Mouse (Mus musculus) kidney, embryonic 14.5 days (tissue): Measurements from ENCODE around the gene Cat. TPM values are rescaled to one million over a fixed set of nuclear protein-coding genes. Genes with fewer than 3 reads are reported as not detected.

Experiments
- ATAC-seq: fragments of 200-750 bp; cut with Nextera tagmentation; 2 replicates; pipeline ENCODE4 v1.8.0; 2017; ENCODE audit warnings: moderate number of reproducible peaks, mild to moderate bottlenecking, moderate TSS enrichment, moderate library complexity; ENCODE audit not compliant: low FRiP score, low TSS enrichment
- H3K27ac ChIP-seq: fragments of 300-500 bp; sonication (generic); 2 replicates; pipeline ENCODE4 v1.5.1; 2014; ENCODE audit warnings: low read depth, mild to moderate bottlenecking, low read length, moderate library complexity, mixed read lengths
- H3K27me3 ChIP-seq: fragments of 300-500 bp; sonication (generic); 2 replicates; pipeline ENCODE4 v1.6.1; 2014; ENCODE audit warnings: mild to moderate bottlenecking, low read length; ENCODE audit not compliant: control insufficient read depth, insufficient read depth
- H3K36me3 ChIP-seq: fragments of 300-500 bp; sonication (generic); 2 replicates; pipeline ENCODE4 v1.6.1; 2014; ENCODE audit warnings: low read length, mixed read lengths; ENCODE audit not compliant: control insufficient read depth, insufficient read depth
- H3K4me1 ChIP-seq: fragments of 300-500 bp; sonication (generic); 2 replicates; pipeline ENCODE4 v1.6.1; 2014; ENCODE audit warnings: low read length, mixed read lengths; ENCODE audit not compliant: control insufficient read depth, insufficient read depth
- H3K4me2 ChIP-seq: fragments of 300-500 bp; sonication (generic); replicated peaks from 2 replicates; pipeline ENCODE4 v1.6.1; 2014; ENCODE audit warnings: low read depth, mild to moderate bottlenecking, low read length
- H3K4me3 ChIP-seq: fragments of 300-500 bp; sonication (generic); 2 replicates; pipeline ENCODE4 v1.5.1; 2014; ENCODE audit warnings: mild to moderate bottlenecking, low read length
- H3K9ac ChIP-seq: fragments of 300-500 bp; sonication (generic); 2 replicates; pipeline ENCODE4 v1.6.1; 2014; ENCODE audit warnings: low read depth, mild to moderate bottlenecking, low read length, moderate library complexity
- H3K9me3 ChIP-seq: fragments of 300-500 bp; sonication (generic); 2 replicates; pipeline ENCODE4 v1.6.1; 2016; ENCODE audit warnings: low read length; ENCODE audit not compliant: control insufficient read depth
- WGBS: fragments of 180-500 bp; shearing (Covaris S2); extraction: QIAGEN DNeasy Blood & Tissue Kit; methylation state at CpG from one replicate; pipeline ENCODE4 v1.1.7; 2014; 5-methylcytosine and 5-hydroxymethylcytosine counted together
- polyA plus RNA-seq: library from polyadenylated mRNA; unstranded; fragments of >200 nt; fragmentation: Nextera tagmentation; extraction: Ambion mirVana; gene quantifications from 2 replicates; pipeline ENCODE4 v1.2.1, GENCODE M21; 2014

Gene Cat
- polyA plus RNA-seq, 1 experiment from 2014 or later: 110 TPM

DNA sequence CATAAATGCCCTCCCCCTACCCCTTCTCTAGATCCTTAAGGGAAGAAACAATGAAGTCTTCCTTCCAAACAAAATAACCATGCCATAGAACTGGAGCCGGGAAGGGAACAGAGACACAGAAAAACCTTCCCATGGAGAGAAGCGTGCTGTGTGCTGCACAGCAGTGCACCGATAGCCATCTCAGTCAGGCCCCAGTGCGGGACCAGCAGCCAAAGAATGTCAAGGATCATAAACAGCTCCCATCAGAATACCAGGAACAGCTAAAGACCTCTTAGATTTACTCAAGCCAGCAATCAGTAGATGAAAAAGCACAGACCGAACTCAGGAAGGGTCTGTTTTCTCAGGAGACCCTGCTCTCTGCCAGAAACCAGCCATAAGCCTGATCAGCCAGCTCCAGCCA, 48.4 kb downstream of the Cat start:
- Histone ChIP-seq H3K4me2 (no peak overlapping the region), H3K4me1 (peaks cover 20% of the 10 kb centered on the region; the same call in 1 of the 2 replicates), H3K27ac (peak overlapping the region; percentile 79), H3K9me3 (no peaks in the 10 kb centered on the region), H3K9ac (no peak overlapping the region), H3K4me3 (no peak overlapping the region), H3K36me3 (no peaks in the 10 kb centered on the region), H3K27me3 (no peaks in the 10 kb centered on the region)
- peak; percentile 66 for ATAC-seq
- WGBS: 16% methylated on average over 5 of the region's 5 CpGs

DNA sequence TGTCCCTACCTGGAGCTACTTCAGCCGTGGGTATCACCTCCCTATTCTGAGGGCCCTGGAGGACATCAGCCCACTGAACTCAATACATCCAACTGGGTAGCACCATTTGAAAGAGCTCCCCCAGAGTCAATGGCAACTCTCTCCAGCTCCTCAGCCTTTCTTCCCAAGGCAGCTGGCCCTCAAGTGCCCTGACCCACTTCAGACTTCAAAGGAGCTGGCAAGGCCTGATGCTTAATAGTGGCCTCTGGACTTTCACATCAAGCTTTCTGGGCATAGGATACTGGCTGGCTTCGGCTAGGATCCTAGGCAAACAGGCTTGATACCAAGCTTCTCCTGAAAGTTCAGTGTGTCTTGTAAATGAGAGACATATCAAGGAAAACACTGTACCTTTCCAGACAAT, 49.9 kb downstream of the Cat start:
- Histone ChIP-seq H3K4me3 (no peak overlapping the region), H3K9me3 (no peaks in the 10 kb centered on the region), H3K4me1 (peaks cover 20% of the 10 kb centered on the region; the same call in 1 of the 2 replicates), H3K9ac (no peak overlapping the region), H3K36me3 (no peaks in the 10 kb centered on the region), H3K4me2 (no peak overlapping the region), H3K27ac (no peak overlapping the region), H3K27me3 (no peaks in the 10 kb centered on the region)
- ATAC-seq: no peak
- WGBS: 71% methylated on average over 2 of the region's 2 CpGs

DNA sequence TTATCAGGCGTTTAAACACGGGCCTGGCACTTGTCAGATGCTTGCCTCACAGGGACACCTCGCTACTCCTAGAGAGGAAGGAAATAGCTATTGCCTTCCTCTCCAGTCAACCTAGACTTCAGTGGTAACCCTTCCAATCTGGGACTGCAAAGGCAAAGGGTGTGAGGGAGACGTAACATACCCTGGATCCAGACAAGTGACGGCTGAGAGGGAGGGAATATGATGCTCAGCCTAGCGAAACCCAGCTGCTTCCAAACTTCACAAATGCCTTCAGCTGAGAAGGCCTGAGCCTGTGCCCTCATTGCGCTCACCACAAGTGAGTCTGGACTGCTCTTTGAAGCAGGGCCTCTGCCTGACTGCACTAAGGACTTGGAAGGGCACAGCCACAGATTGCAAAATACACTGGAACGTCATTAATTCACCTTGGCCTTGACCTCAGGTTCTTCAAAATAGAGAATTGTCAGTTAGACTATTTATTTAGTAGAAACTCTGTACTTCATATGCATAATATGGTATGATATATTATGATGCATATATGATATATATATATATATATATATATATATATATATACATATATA, 52.2 kb downstream of the Cat start:
- Histone ChIP-seq H3K9ac (no peak overlapping the region), H3K36me3 (no peaks in the 10 kb centered on the region), H3K9me3 (no peaks in the 10 kb centered on the region), H3K27ac (no peak overlapping the region), H3K27me3 (no peaks in the 10 kb centered on the region), H3K4me1 (peaks cover 20% of the 10 kb centered on the region; the same call in 1 of the 2 replicates), H3K4me3 (no peak overlapping the region), H3K4me2 (no peak overlapping the region)
- no peak for ATAC-seq
- 44% methylated on average over 8 of the region's 8 CpGs for WGBS

- 26% methylated on average over 1 of the region's 1 CpGs for WGBS
- H3K36me3 ChIP-seq: no peaks in the 10 kb centered on the region
- no peak overlapping the region for H3K4me3 ChIP-seq
- peaks cover 3% of the 10 kb centered on the region; the same call in 1 of the 2 replicates for H3K4me1 ChIP-seq
- no peak overlapping the region for H3K27ac ChIP-seq
- H3K9ac ChIP-seq: no peak overlapping the region
- no peak for ATAC-seq
- no peaks in the 10 kb centered on the region for H3K27me3 ChIP-seq
- no peak overlapping the region for H3K4me2 ChIP-seq
- H3K9me3 ChIP-seq: no peaks in the 10 kb centered on the region
Observed at GRCm38 (mm10) chr2:103430712-103431111, 54.2 kb downstream of the Cat start.

DNA sequence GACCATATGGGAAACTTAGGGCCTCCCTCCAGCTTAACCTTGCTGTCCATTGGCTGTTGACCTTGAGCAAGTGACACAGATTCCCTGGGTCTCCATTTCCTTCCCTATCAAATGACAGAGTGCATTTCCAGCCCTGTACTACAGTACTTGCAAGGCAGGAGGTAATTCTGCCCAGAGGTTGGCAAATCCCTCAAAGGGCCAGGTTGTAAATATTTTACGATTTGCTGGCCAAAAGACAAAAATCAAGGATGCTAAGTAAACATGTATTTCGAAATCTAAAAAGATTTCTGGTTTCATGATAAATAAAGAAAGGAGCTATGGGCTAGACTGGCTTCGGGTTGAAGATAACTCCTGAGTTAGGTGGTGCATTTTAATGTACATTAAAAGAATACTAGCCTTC, 56.6 kb downstream of the Cat start:
- Histone ChIP-seq H3K36me3 (no peaks in the 10 kb centered on the region), H3K27ac (no peak overlapping the region), H3K4me2 (no peak overlapping the region), H3K9me3 (no peaks in the 10 kb centered on the region), H3K4me3 (no peak overlapping the region), H3K9ac (no peak overlapping the region), H3K27me3 (no peaks in the 10 kb centered on the region), H3K4me1 (no peaks in the 10 kb centered on the region)
- WGBS: 71% methylated on average over 3 of the region's 3 CpGs
- ATAC-seq: no peak

GRCm38 (mm10) chr2:103425456-103426063, 59.4 kb downstream of the Cat start:
- H3K9me3 ChIP-seq: no peaks in the 10 kb centered on the region
- no peak overlapping the region for H3K4me3 ChIP-seq
- no peaks in the 10 kb centered on the region for H3K27me3 ChIP-seq
- H3K9ac ChIP-seq: no peak overlapping the region
- no peaks in the 10 kb centered on the region for H3K4me1 ChIP-seq
- H3K27ac ChIP-seq: no peak overlapping the region
- no peak overlapping the region for H3K4me2 ChIP-seq
- no peak for ATAC-seq
- WGBS: 64% methylated on average over 11 of the region's 11 CpGs
- H3K36me3 ChIP-seq: no peaks in the 10 kb centered on the region

GRCm38 (mm10) chr2:103424349-103425026, 60.5 kb downstream of the Cat start:
- H3K9ac ChIP-seq: no peak overlapping the region
- 0 out of 2 replicates have a peak overlapping the region, but pooled peaks have one; percentile 6 for H3K4me2 ChIP-seq
- no peak overlapping the region for H3K4me3 ChIP-seq
- H3K9me3 ChIP-seq: no peaks in the 10 kb centered on the region
- H3K27ac ChIP-seq: no peak overlapping the region
- peak; percentile 68; the same call in 1 of the 2 replicates for ATAC-seq
- H3K27me3 ChIP-seq: no peaks in the 10 kb centered on the region
- WGBS: 34% methylated on average over 12 of the region's 12 CpGs
- no peaks in the 10 kb centered on the region for H3K36me3 ChIP-seq
- no peaks in the 10 kb centered on the region for H3K4me1 ChIP-seq

DNA sequence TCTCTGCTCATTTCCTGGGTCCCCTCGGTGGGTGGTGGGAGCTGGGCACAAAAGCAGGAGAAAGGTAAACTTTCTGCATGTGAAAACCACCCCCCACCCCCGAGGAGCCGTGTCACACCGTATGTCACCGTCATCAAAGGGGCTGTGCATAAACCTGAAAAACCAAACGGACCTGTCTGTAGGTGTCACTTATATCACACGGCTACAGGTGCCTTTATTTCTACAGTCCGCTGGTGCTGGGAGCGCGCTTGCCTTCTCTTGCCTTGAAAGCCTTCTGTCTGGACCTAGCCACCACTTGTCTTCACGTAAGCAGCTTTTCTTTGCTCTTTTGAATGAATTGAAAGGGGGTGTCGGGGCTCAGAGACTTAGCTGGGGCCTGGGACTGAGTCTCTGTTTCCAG, 61.1 kb downstream of the Cat start:
- no peak for ATAC-seq
- no peaks in the 10 kb centered on the region for H3K4me1 ChIP-seq
- no peaks in the 10 kb centered on the region for H3K9me3 ChIP-seq
- H3K27ac ChIP-seq: no peak overlapping the region
- no peak overlapping the region for H3K9ac ChIP-seq
- 69% methylated on average over 12 of the region's 12 CpGs for WGBS
- no peaks in the 10 kb centered on the region for H3K27me3 ChIP-seq
- H3K4me2 ChIP-seq: no peak overlapping the region
- no peak overlapping the region for H3K4me3 ChIP-seq
- H3K36me3 ChIP-seq: no peaks in the 10 kb centered on the region
